Mouse (Mus musculus) erythroblast, embryonic 14.5 days (primary cell): Measurements from ENCODE around the gene Copg2. TPM values are rescaled to one million over a fixed set of nuclear protein-coding genes. Genes with fewer than 3 reads are reported as not detected.

Source experiments
- H3K27me3 ChIP-seq: 2 replicates; pipeline ENCODE4 v1.6.1; 2012; ENCODE audit warnings: inconsistent platforms; ENCODE audit not compliant: control insufficient read depth
- H3K36me3 ChIP-seq: 2 replicates; pipeline ENCODE4 v1.6.1; 2012; ENCODE audit warnings: mild to moderate bottlenecking, inconsistent platforms; ENCODE audit not compliant: control insufficient read depth
- H3K4me1 ChIP-seq: 2 replicates; pipeline ENCODE4 v1.6.1; 2012; ENCODE audit warnings: inconsistent platforms; ENCODE audit not compliant: control insufficient read depth
- H3K4me3 ChIP-seq: replicated peaks from 2 replicates; pipeline ENCODE3; 2012; ENCODE audit warnings: moderate library complexity, mild to moderate bottlenecking, inconsistent platforms
- H3K9me3 ChIP-seq: 2 replicates; pipeline ENCODE4 v1.6.1; 2012; ENCODE audit warnings: low read length, inconsistent platforms, mixed read lengths; ENCODE audit not compliant: control insufficient read depth
- GATA1 ChIP-seq: IDR thresholded peaks from 2 replicates; pipeline ENCODE4 v1.6.1; 2012; ENCODE audit warnings: low read length, inconsistent platforms, mixed read lengths
- TAL1 ChIP-seq: IDR thresholded peaks from 3 replicates; pipeline ENCODE4 v1.6.1; 2012; ENCODE audit warnings: low read length, inconsistent platforms, mixed read lengths
- polyA plus RNA-seq: library from polyadenylated mRNA; stranded (reverse); fragments of >175 nt; gene quantifications from 2 replicates; pipeline ENCODE4 v1.2.3, GENCODE M21; 2012

Copg2 gene
- polyA plus RNA-seq, 1 experiment = 0.15 TPM

DNA sequence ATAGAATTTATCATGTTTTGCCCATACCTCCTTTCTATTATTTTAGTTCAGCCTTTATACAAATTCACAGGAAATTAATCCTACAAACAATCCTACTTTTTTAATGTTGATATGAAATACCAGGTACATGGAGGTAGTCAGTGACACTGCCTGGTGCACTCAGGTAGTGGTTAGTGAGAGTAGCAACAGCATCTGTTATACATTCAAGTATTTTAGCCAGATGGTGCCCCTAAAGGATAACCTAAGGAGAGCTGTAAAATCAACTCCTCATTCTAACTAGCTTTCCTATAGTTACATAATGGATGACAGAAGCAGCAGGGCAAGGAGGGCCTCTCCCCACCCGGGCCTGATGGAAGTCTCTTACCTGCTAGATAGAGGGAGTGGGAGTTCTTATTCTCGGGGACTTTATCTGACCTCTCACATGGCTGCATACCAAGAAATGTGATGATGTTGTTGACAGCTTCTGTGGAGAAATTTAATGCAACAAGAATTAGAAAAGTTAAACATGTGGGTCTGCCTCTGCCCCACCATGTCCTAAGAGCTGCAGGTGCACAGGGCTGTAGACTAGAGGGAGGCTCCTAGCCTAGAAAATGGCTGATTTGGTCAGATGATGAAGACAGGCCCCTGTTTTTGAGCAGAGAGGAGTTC, 147.4 kb downstream of the Copg2 start:
- no peaks in the 10 kb centered on the region for H3K4me1 ChIP-seq
- H3K4me3 ChIP-seq = no peak overlapping the region
- H3K27me3 ChIP-seq = no peaks in the 10 kb centered on the region
- H3K36me3 ChIP-seq = peaks cover 22% of the 10 kb centered on the region
- H3K9me3 ChIP-seq = no peaks in the 10 kb centered on the region
- TF ChIP-seq TAL1 = no peak

DNA sequence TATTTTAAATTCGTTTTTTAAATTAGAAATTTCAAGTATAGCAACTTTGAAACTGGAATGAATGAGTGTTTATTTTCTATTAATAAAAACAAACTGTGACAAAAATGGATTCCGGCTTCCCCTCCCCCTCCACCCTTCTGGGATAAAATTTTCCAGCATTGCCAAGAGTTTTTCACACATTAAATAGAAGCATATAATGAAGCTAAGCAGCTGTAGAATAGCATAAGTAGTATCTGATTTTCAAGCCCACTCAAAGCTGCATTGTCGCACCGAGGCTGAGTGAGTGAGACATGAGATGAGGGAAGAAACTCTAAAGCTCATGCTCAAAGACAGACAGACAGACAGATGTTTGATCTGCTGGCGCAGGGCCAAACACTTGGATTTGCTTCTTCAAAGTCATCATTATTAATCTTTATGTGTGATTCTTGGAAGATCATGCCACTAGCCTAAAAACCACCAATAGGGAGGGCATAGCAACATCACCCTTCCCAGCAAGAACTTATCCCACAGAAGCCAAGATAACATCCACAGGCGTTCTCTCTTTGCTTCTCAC, 148.2 kb downstream of the Copg2 start:
- Histone ChIP-seq H3K4me1 (no peaks in the 10 kb centered on the region), H3K36me3 (peaks cover 26% of the 10 kb centered on the region), H3K9me3 (no peaks in the 10 kb centered on the region), H3K27me3 (no peaks in the 10 kb centered on the region), H3K4me3 (no peak overlapping the region)
- TF ChIP-seq GATA1 (no peak), TAL1 (no peak)

DNA sequence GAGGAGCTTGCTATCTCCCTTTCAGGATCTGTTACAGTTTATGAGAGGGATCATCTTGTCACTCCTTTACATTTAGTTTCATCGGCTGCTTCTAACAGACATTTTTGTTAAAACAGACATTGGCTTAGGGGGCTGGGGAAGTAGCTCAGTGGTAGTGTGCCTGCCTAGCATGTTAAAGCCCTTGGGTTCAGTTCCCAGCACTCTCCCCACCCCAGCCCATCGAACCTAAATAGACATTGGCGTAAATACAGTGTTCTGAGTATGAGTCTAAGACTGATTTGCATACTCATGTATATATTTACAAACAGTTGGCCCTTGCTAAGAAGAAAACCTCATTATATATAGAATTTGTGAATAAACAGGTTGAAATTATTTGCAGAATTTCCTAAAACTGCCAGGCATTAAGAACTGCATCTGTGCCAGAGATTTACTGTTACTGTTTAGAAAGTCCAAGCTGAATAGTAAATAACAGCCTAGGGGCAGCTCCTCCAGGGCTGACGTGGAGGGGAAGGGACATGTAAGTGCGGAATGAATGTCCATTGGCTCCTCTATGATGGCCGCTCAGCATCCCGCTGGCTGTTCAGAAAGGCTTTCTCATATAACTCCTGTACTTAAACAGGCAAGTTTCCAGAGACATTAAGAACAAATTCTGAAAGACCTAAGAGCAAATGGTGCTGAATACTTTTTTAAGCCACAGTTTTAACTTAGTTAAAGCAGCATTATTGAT, 148.8 kb downstream of the Copg2 start:
- H3K36me3 ChIP-seq = peaks cover 26% of the 10 kb centered on the region
- H3K9me3 ChIP-seq = no peaks in the 10 kb centered on the region
- no peak overlapping the region for H3K4me3 ChIP-seq
- H3K27me3 ChIP-seq = no peaks in the 10 kb centered on the region
- TF ChIP-seq TAL1 (no peak), GATA1 (no peak)
- H3K4me1 ChIP-seq = no peaks in the 10 kb centered on the region

DNA sequence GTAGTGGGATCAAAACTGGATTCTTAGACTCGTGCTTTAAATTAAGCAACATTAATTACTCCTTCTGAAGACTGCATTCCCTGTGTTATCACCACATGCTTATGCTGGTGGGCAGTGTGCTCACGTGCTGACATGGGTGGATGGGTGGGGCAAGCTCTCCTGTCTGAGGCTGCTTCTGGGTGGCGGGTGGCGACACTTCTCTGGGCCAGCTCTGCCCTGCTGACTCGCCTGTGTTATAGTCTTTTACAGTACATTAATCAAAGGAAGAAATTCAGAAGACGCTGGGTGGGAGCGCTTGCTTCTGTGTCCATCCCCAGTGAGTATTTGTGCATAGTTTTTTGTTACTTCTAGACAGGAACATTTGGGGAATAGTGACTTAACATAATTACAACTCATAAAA, 151.0 kb downstream of the Copg2 start:
- Histone ChIP-seq H3K4me3 (no peak overlapping the region), H3K27me3 (no peaks in the 10 kb centered on the region), H3K36me3 (peaks cover 26% of the 10 kb centered on the region), H3K4me1 (no peaks in the 10 kb centered on the region), H3K9me3 (no peaks in the 10 kb centered on the region)
- TF ChIP-seq GATA1 = no peak
- no peak for TF ChIP-seq TAL1

DNA sequence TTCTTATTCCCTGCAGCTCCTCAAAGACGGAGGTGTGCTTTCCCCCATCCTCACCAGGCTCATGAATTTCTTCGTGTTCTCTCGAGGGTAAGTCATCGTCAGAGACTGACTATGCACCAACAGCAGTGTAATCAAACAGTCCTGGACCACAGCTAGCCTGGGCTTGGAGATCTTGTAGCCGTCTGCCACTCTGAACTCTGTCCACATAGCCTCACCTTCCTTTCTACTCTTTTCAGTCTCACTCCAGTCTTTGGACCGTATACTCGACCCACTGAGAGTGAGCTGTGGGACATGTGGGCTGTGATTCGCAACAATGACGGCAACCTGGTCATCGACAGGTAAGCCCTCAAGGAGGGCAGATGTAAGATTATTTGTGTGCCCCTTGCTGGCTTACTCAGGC, 151.7 kb downstream of the Copg2 start:
- Histone ChIP-seq H3K4me1 (no peaks in the 10 kb centered on the region), H3K27me3 (peaks cover 4% of the 10 kb centered on the region), H3K36me3 (peaks cover 23% of the 10 kb centered on the region), H3K4me3 (no peak overlapping the region), H3K9me3 (no peaks in the 10 kb centered on the region)
- TF ChIP-seq TAL1 (no peak), GATA1 (no peak)

DNA sequence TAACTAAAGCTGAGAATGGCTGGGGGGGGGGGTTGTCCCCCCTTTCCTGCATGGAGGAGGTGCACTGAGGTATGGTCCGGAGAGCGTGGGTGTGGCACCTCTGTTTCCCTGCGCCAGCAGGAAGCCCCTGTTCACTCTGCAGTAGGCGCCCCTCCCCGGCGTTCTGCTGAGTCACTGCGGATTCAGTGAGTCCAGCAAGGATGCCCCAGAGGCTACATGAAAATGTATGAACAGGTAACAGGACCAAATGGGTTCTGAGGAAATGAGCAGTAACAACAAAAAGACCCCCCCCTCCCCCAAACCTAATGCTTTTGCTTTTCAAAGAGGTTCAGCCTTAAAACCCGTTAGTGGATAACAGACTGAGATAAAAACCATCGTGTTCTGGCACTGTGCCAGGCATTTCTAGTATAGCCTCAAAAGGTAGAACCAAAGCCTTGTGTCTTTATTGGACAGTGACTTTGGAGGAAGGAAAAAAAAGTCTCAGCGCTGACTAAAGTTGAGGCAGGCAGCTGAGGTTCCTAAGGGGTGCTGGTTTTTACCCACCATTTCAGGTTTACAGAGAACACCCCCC, 157.3 kb downstream of the Copg2 start:
- Histone ChIP-seq H3K36me3 (peaks cover 4% of the 10 kb centered on the region; the same call in 1 of the 2 replicates), H3K4me3 (no peak overlapping the region), H3K27me3 (peaks cover 60% of the 10 kb centered on the region), H3K4me1 (peaks cover 2% of the 10 kb centered on the region; the same call in 1 of the 2 replicates), H3K9me3 (peaks cover 32% of the 10 kb centered on the region)
- TF ChIP-seq GATA1 (no peak), TAL1 (no peak)

DNA sequence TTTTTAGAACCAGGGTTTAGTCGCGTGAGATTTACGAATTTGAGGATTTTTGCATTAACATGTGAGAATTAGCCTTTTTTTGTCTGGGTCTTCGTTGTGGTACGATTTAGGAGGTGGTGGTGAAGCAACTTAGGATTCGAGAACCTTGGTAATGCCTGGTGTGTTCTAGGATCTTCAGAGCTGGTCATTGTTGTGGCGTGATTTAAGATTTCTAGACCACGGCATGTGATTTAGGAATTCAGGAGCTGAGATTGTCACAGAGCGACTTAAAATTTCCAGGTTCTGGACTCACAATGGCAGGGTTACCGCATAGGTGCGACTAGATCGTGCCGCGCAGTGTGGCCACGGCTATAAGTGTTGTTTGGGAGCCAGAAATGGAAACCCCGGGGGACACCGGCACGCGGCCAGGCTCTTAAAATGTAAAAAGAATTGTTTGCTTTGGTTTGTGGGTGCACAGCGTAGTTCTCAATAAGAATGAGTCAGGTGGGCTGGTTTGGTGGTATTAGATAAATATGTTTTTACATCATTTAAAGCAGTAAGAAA, 158.1 kb downstream of the Copg2 start:
- H3K27me3 ChIP-seq = peaks cover 67% of the 10 kb centered on the region
- H3K4me3 ChIP-seq = no peak overlapping the region
- TF ChIP-seq TAL1 (no peak), GATA1 (no peak)
- H3K9me3 ChIP-seq = peaks cover 32% of the 10 kb centered on the region
- no peaks in the 10 kb centered on the region; the same call in 1 of the 2 replicates for H3K36me3 ChIP-seq
- peaks cover 2% of the 10 kb centered on the region; the same call in 1 of the 2 replicates for H3K4me1 ChIP-seq

DNA sequence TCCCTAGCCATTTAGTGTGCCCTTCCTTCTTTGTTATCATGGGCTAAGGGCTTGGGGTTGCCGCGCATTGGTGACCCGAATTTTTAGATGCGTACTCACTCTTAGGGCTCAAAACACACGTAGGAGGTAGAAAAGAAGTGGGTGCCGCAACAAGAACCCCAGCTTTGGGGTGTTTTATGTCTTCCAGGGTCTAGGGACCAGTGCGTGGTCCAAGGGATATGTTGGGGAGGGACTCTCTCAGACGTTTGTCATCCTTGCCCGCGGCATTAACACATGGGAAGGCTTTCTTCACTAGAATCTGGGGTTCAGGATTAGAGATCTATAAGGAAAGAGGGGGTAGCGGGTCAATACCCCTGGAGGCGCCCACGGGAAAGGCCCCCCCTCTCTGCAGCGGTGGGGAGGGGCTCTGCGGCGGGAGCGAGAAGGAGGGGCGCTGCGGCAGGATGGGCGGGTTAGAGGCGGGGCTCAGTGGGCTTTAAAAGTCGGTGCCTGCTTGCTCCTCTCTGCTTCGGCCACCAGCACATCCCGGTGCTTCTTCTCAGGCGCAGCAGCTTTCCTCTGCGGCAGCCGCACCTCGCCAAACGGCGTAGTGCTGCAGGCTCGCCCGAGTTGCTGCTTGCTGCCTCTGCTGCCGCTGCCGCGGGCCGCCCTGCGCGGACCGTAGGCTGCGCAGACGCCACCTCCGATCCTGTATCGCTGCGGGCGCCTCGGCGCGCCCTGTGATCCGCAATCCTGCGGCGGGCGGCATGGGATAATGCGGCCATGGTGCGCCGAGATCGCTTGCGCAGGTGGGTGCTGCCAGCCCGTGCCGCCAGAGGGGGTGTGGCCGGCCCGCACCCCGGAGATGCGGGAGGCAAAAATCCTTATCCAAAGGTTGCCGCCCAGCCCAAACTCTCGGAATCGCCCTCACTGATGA, 158.8 kb downstream of the Copg2 start:
- H3K27me3 ChIP-seq = peaks cover 74% of the 10 kb centered on the region
- no peak for TF ChIP-seq TAL1
- TF ChIP-seq GATA1 = no peak
- H3K4me3 ChIP-seq = peak overlapping the region; percentile 20
- peaks cover 38% of the 10 kb centered on the region for H3K9me3 ChIP-seq
- H3K36me3 ChIP-seq = no peaks in the 10 kb centered on the region; the same call in 1 of the 2 replicates
- H3K4me1 ChIP-seq = peaks cover 2% of the 10 kb centered on the region; the same call in 1 of the 2 replicates
